ENCODE assay signal across 16 mouse cellular contexts in the genomic region with DNA sequence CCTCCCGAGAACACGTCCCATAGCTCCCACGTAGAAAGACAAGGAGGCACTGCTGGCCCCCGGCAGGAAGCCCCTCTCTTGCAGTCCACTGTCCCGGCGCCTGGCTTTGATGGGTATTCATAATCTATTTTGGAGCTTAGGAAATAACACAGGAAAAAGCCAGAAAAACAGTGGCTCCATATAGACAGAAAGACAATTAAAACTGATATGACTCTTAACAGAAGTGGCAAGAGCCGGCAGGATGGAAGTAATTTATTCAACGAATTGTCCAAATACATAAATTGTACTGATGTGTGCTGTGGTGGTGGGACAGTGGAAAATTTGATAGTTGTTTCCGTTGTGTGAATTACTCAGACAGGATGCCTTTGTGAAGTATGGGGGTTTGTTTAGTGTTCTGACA.
DNase-seq lines count a peak whose midpoint lies in the region; ATAC-seq and TF ChIP-seq lines count a peak whose summit lies in the region.
"Had no signal": no experiment of that assay in that cellular context is flagged by ENCODE, and none has a peak within 500 bp of the region (broad histone marks: within the 10 kb centered on the region; RNA-seq: fewer than 3 reads in every experiment).

No protein-coding gene starts in this region.

- no peak for ATAC-seq in intestine, embryonic 14.5 days (replicated peaks; ENCODE audit: low FRiP score, low TSS enrichment, low read depth)
- ATAC-seq in intestine, embryonic 15.5 days: no peak
- peak; percentile 74 for ATAC-seq in inflammation-experienced regulatory T-cells, adult 6 months
- ATAC-seq: forebrain, embryonic 15.5 days had no signal

- WGBS in intestine, embryonic 14.5 days: 66% methylated on average over 9 of the region's 9 CpGs
- 71% methylated on average over 9 of the region's 9 CpGs for WGBS in intestine, embryonic 15.5 days

- no peak overlapping the region for H3K4me2 ChIP-seq in intestine, embryonic 14.5 days (ENCODE audit: low read length)
- H3K4me2 ChIP-seq in intestine, embryonic 15.5 days (replicated peaks): no peak overlapping the region
- H3K4me2 ChIP-seq: forebrain, embryonic 15.5 days; hindbrain, embryonic 14.5 days; neural tube, embryonic 12.5 days had no signal

- H3K9me3 ChIP-seq in intestine, embryonic 14.5 days (ENCODE audit: control insufficient read depth, low read length): no peaks in the 10 kb centered on the region
- no peaks in the 10 kb centered on the region for H3K9me3 ChIP-seq in intestine, embryonic 15.5 days
- H3K9me3 ChIP-seq: forebrain, embryonic 15.5 days; megakaryocyte, embryonic 14.5 days; neural tube, embryonic 12.5 days had no signal

- TF ChIP-seq CTCF in left cerebral cortex, adult 2 months (IDR thresholded peaks at IDR 0.05): no peak

- intact Hi-C loops in left cerebral cortex, adult 2 months (cut with DNase I): no loop called here

- H3K9ac ChIP-seq in intestine, embryonic 14.5 days (ENCODE audit: low read length): no peak overlapping the region
- no peak overlapping the region for H3K9ac ChIP-seq in intestine, embryonic 15.5 days
- H3K9ac ChIP-seq: forebrain, embryonic 15.5 days; hindbrain, embryonic 14.5 days; neural tube, embryonic 12.5 days had no signal

- no peak overlapping the region for H3K27ac ChIP-seq in intestine, embryonic 14.5 days (ENCODE audit: low read depth)
- no peak overlapping the region for H3K27ac ChIP-seq in intestine, embryonic 15.5 days
- no peak overlapping the region for H3K27ac ChIP-seq in left cerebral cortex, adult 2 months
- H3K27ac ChIP-seq: forebrain, embryonic 15.5 days; gastrocnemius, adult 2 months; hindbrain, embryonic 14.5 days; neural tube, embryonic 12.5 days had no signal

- no peaks in the 10 kb centered on the region for H3K27me3 ChIP-seq in intestine, embryonic 14.5 days (replicated peaks; ENCODE audit: control insufficient read depth, insufficient read depth, low read length)
- no peaks in the 10 kb centered on the region for H3K27me3 ChIP-seq in intestine, embryonic 15.5 days (replicated peaks)
- H3K27me3 ChIP-seq: forebrain, embryonic 15.5 days; neural tube, embryonic 12.5 days had no signal

- no peak overlapping the region for H3K4me3 ChIP-seq in intestine, embryonic 14.5 days (ENCODE audit: low read depth, low read length)
- no peak overlapping the region for H3K4me3 ChIP-seq in intestine, embryonic 15.5 days (replicated peaks)
- H3K4me3 ChIP-seq in left cerebral cortex, adult 2 months: no peak overlapping the region
- H3K4me3 ChIP-seq: erythroblast, embryonic 14.5 days; forebrain, embryonic 15.5 days; gastrocnemius, adult 2 months; megakaryocyte, embryonic 14.5 days; neural tube, embryonic 12.5 days had no signal

- peak; percentile 46 for DNase-seq in intestine, embryonic 14.5 days (ENCODE audit: low spot score)
- DNase-seq in kidney, postnatal 25 days: peak; percentile 54 to 78
- peak; percentile 63 for DNase-seq in lung, postnatal 10 days
- no peak for DNase-seq in spleen, postnatal 36 days (ENCODE audit: low spot score in 2 of 2)
- DNase-seq in urinary bladder, postnatal 4 days (ENCODE audit: low spot score in 2 of 2): no peak
- no peak for DNase-seq in left cerebral cortex, adult 2 months (ENCODE audit: extremely low spot score in 1 of 2, low spot score in 2 of 2)
- DNase-seq: cerebellum, adult 9-11 months; gastrocnemius, adult 2 months; heart, postnatal 14 days had no signal

- no peaks in the 10 kb centered on the region for H3K4me1 ChIP-seq in intestine, embryonic 14.5 days (replicated peaks; ENCODE audit: control insufficient read depth, insufficient read depth, low read length)
- H3K4me1 ChIP-seq in intestine, embryonic 15.5 days (replicated peaks): no peaks in the 10 kb centered on the region
- H3K4me1 ChIP-seq: forebrain, embryonic 15.5 days; megakaryocyte, embryonic 14.5 days had no signal

- H3K36me3 ChIP-seq in intestine, embryonic 14.5 days (ENCODE audit: control insufficient read depth, insufficient read depth, low read length): no peaks in the 10 kb centered on the region
- H3K36me3 ChIP-seq in intestine, embryonic 15.5 days: no peaks in the 10 kb centered on the region
- H3K36me3 ChIP-seq: forebrain, embryonic 15.5 days; neural tube, embryonic 12.5 days had no signal

Comparison
In these comparisons a context has a peak if more than half of its experiments do, and no peak if none do; other contexts are left out.
1. DNase-seq: peak in intestine, embryonic 14.5 days (single experiment), kidney, postnatal 25 days (2 of 2) and lung, postnatal 10 days (single experiment); none in spleen, postnatal 36 days (0 of 2), urinary bladder, postnatal 4 days (0 of 2) and left cerebral cortex, adult 2 months (0 of 2).